Mouse (Mus musculus) spleen, adult 2 months (tissue): Measurements from ENCODE around the gene Arhgap9.

Source experiments
- CTCF ChIP-seq: fragments of 200-500 bp; IDR thresholded peaks from 2 replicates; pipeline ENCODE4 v1.5.1; 2011; ENCODE audit warnings: mild to moderate bottlenecking, inconsistent platforms; ENCODE audit not compliant: insufficient read depth, insufficient read length, insufficient replicate concordance; ENCODE audit errors: extremely low read depth
- POLR2A ChIP-seq: fragments of 200-500 bp; IDR thresholded peaks from 2 replicates; pipeline ENCODE4 v1.6.1; 2011; ENCODE audit warnings: low read depth, low read length, inconsistent platforms

GRCm38 (mm10) chr10:127274261-127275022 is 47.3 kb upstream of the Arhgap9 start:
- TF ChIP-seq CTCF = no peak
- no peak for TF ChIP-seq POLR2A
